8 mouse cellular contexts compared by ENCODE assay signal in the genomic region with DNA sequence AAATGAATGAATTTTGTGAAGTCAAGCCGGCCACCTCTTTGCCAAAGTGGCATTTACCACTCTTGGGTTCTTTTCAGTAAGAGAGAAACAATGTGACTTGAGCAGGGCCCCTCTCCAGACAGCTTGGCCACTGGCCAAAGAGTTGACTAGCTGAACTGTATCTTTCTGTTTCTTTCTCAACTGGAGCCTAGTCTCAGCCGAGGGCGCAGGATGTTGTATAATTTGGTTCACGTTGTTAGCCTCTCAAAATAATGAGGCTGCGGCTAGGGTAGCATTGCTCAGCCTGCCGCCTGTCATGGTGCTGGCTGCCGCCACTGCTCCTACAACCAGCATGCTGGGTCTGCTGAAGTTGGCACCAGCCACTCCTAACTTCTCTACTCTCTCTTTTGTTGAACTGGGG.
DNase-seq lines count a peak whose midpoint lies in the region; ATAC-seq lines count a peak whose summit lies in the region.

No protein-coding gene starts in this region.

- no peak overlapping the region for H3K4me2 ChIP-seq in embryonic facial prominence, embryonic 12.5 days (replicated peaks)
- H3K4me2 ChIP-seq in intestine, embryonic 16.5 days (ENCODE audit: low read depth, low read length), result no peak overlapping the region
- no peak overlapping the region for H3K4me2 ChIP-seq in neural tube, embryonic 15.5 days

- H3K4me1 ChIP-seq in embryonic facial prominence, embryonic 12.5 days, result peaks cover 27% of the 10 kb centered on the region
- H3K4me1 ChIP-seq in embryonic facial prominence, embryonic 10.5 days, result peaks cover 13% of the 10 kb centered on the region
- no peaks in the 10 kb centered on the region; the same call in 1 of the 2 replicates for H3K4me1 ChIP-seq in intestine, embryonic 16.5 days (ENCODE audit: control insufficient read depth, insufficient read depth, low read length)
- peaks cover 48% of the 10 kb centered on the region for H3K4me1 ChIP-seq in neural tube, embryonic 15.5 days

- H3K27me3 ChIP-seq in embryonic facial prominence, embryonic 12.5 days, result no peaks in the 10 kb centered on the region
- no peaks in the 10 kb centered on the region for H3K27me3 ChIP-seq in embryonic facial prominence, embryonic 10.5 days (replicated peaks; ENCODE audit: low read depth, poor library complexity, severe bottlenecking)
- H3K27me3 ChIP-seq in intestine, embryonic 16.5 days (replicated peaks; ENCODE audit: control insufficient read depth, insufficient read depth, low read length), result no peaks in the 10 kb centered on the region
- H3K27me3 ChIP-seq in neural tube, embryonic 15.5 days (replicated peaks), result no peaks in the 10 kb centered on the region

- H3K27ac ChIP-seq in embryonic facial prominence, embryonic 12.5 days, result 0 out of 2 replicates have a peak overlapping the region, but pooled peaks have one; percentile 46
- H3K27ac ChIP-seq in embryonic facial prominence, embryonic 10.5 days (replicated peaks), result no peak overlapping the region
- no peak overlapping the region for H3K27ac ChIP-seq in intestine, embryonic 16.5 days (ENCODE audit: low read length)
- peak overlapping the region; percentile 37; the same call in 1 of the 2 replicates for H3K27ac ChIP-seq in neural tube, embryonic 15.5 days (replicated peaks)

- no peak overlapping the region for H3K9ac ChIP-seq in embryonic facial prominence, embryonic 12.5 days
- no peak overlapping the region for H3K9ac ChIP-seq in intestine, embryonic 16.5 days (ENCODE audit: low read depth, low read length)
- H3K9ac ChIP-seq in neural tube, embryonic 15.5 days (replicated peaks), result no peak overlapping the region

- no peak overlapping the region for H3K4me3 ChIP-seq in embryonic facial prominence, embryonic 12.5 days
- H3K4me3 ChIP-seq in embryonic facial prominence, embryonic 10.5 days, result no peak overlapping the region
- H3K4me3 ChIP-seq in intestine, embryonic 16.5 days (ENCODE audit: low read length), result no peak overlapping the region
- no peak overlapping the region for H3K4me3 ChIP-seq in neural tube, embryonic 15.5 days (replicated peaks)

- H3K9me3 ChIP-seq in embryonic facial prominence, embryonic 12.5 days, result no peaks in the 10 kb centered on the region
- H3K9me3 ChIP-seq in embryonic facial prominence, embryonic 10.5 days, result no peaks in the 10 kb centered on the region
- H3K9me3 ChIP-seq in intestine, embryonic 16.5 days (ENCODE audit: control insufficient read depth, low read length), result no peaks in the 10 kb centered on the region
- no peaks in the 10 kb centered on the region for H3K9me3 ChIP-seq in neural tube, embryonic 15.5 days (replicated peaks)

- ATAC-seq in embryonic facial prominence, embryonic 12.5 days (ENCODE audit: insufficient number of reproducible peaks, insufficient read depth, low FRiP score, low TSS enrichment), result no peak
- ATAC-seq in intestine, embryonic 16.5 days, result peak; percentile 55
- ATAC-seq in neural tube, embryonic 15.5 days (ENCODE audit: low FRiP score), result peak; percentile 30; the same call in 1 of the 2 replicates

- no peak for DNase-seq in embryonic facial prominence, embryonic 10.5 days (ENCODE audit: low spot score)
- DNase-seq in ovary, postnatal 36 days (ENCODE audit: low spot score), result peak; percentile 37
- no peak for DNase-seq in ovary, adult 18-20 months (ENCODE audit: low spot score)
- no peak for DNase-seq in gastrocnemius, adult 18-20 months (ENCODE audit: low spot score)
- DNase-seq in urinary bladder, adult 2 months (ENCODE audit: low spot score), result no peak

- WGBS in embryonic facial prominence, embryonic 12.5 days, result 43% methylated on average over 7 of the region's 7 CpGs
- 80% methylated on average over 7 of the region's 7 CpGs for WGBS in embryonic facial prominence, embryonic 10.5 days
- 44% methylated on average over 7 of the region's 7 CpGs for WGBS in intestine, embryonic 16.5 days
- WGBS in neural tube, embryonic 15.5 days, result 38% methylated on average over 7 of the region's 7 CpGs

- peaks cover 39% of the 10 kb centered on the region for H3K36me3 ChIP-seq in embryonic facial prominence, embryonic 12.5 days
- H3K36me3 ChIP-seq in embryonic facial prominence, embryonic 10.5 days (replicated peaks), result peaks cover 50% of the 10 kb centered on the region
- peaks cover 10% of the 10 kb centered on the region; the same call in 1 of the 2 replicates for H3K36me3 ChIP-seq in intestine, embryonic 16.5 days (ENCODE audit: control insufficient read depth, insufficient read depth, low read length)
- H3K36me3 ChIP-seq in neural tube, embryonic 15.5 days, result peaks cover 16% of the 10 kb centered on the region

Comparison
In these comparisons a context has a peak if more than half of its experiments do, and no peak if none do; other contexts are left out.
1. H3K27ac ChIP-seq: peak in embryonic facial prominence, embryonic 12.5 days (single experiment) and neural tube, embryonic 15.5 days (single experiment); none in embryonic facial prominence, embryonic 10.5 days (single experiment) and intestine, embryonic 16.5 days (single experiment).